Mouse (Mus musculus) forebrain, embryonic 14.5 days (tissue): Measurements from ENCODE around the gene Ifit3. TPM values are rescaled to one million over a fixed set of nuclear protein-coding genes. Genes with fewer than 3 reads are reported as not detected.

Experiments used
- ATAC-seq: fragments of 200-750 bp; cut with Nextera tagmentation; 2 replicates; pipeline ENCODE4 v1.8.0; 2017; ENCODE audit warnings: mild to moderate bottlenecking, moderate library complexity
- DNase-seq: peaks from one replicate; pipeline ENCODE4 v3.0.0-alpha.2; 2015; ENCODE audit warnings: low spot score
- H3K27ac ChIP-seq: fragments of 300-500 bp; sonication (generic); 2 replicates; pipeline ENCODE4 v1.5.1; 2014; ENCODE audit warnings: low read depth, mild to moderate bottlenecking, control low read depth, low read length, moderate library complexity
- H3K27me3 ChIP-seq: fragments of 300-500 bp; sonication (generic); replicated peaks from 2 replicates; pipeline ENCODE4 v1.6.1; 2014; ENCODE audit warnings: low read length, control low read depth, mixed read lengths; ENCODE audit not compliant: control insufficient read depth, insufficient read depth
- H3K36me3 ChIP-seq: fragments of 300-500 bp; sonication (generic); 2 replicates; pipeline ENCODE4 v1.6.1; 2014; ENCODE audit warnings: low read length, control low read depth; ENCODE audit not compliant: control insufficient read depth, insufficient read depth
- H3K4me1 ChIP-seq: fragments of 300-500 bp; sonication (generic); 2 replicates; pipeline ENCODE4 v1.6.1; 2014; ENCODE audit warnings: antibody characterized with exemption, low read length, control low read depth; ENCODE audit not compliant: control insufficient read depth, insufficient read depth
- H3K4me2 ChIP-seq: fragments of 300-500 bp; sonication (generic); 2 replicates; pipeline ENCODE4 v1.6.1; 2014; ENCODE audit warnings: mild to moderate bottlenecking, control low read depth, low read length
- H3K4me3 ChIP-seq: fragments of 300-500 bp; sonication (generic); 2 replicates; pipeline ENCODE4 v1.5.1; 2014; ENCODE audit warnings: low read depth, low read length, control low read depth
- H3K9ac ChIP-seq: fragments of 300-500 bp; sonication (generic); 2 replicates; pipeline ENCODE4 v1.6.1; 2014; ENCODE audit warnings: mild to moderate bottlenecking, low read length, control low read depth, moderate library complexity
- H3K9me3 ChIP-seq: fragments of 300-500 bp; sonication (generic); replicated peaks from 2 replicates; pipeline ENCODE4 v1.6.1; 2016; ENCODE audit warnings: low read length, control low read depth, mixed read lengths; ENCODE audit not compliant: control insufficient read depth
- WGBS: fragments of 180-500 bp; shearing (Covaris S2); extraction: QIAGEN DNeasy Blood & Tissue Kit; methylation state at CpG from one replicate; pipeline ENCODE4 v1.1.7; 2014; 5-methylcytosine and 5-hydroxymethylcytosine counted together
- polyA plus RNA-seq: library from polyadenylated mRNA; unstranded; fragments of >200 nt; fragmentation: Nextera tagmentation; extraction: Ambion mirVana; gene quantifications from 2 replicates; pipeline ENCODE4 v1.2.1, GENCODE M21; 2014

Gene Ifit3
- polyA plus RNA-seq, 1 experiment from 2014 or later, result 1.2 TPM

GRCm38 (mm10) chr19:34554061-34554460, 29.3 kb upstream of the Ifit3 start:
- Histone ChIP-seq H3K27ac (no peak overlapping the region), H3K4me3 (no peak overlapping the region), H3K4me2 (no peak overlapping the region), H3K9ac (no peak overlapping the region), H3K36me3 (no peaks in the 10 kb centered on the region), H3K27me3 (no peaks in the 10 kb centered on the region), H3K4me1 (no peaks in the 10 kb centered on the region), H3K9me3 (no peaks in the 10 kb centered on the region)
- no peak for DNase-seq
- ATAC-seq, result no peak

GRCm38 (mm10) chr19:34556621-34557020, 26.7 kb upstream of the Ifit3 start:
- no peak overlapping the region for H3K4me2 ChIP-seq
- H3K9ac ChIP-seq, result no peak overlapping the region
- H3K4me3 ChIP-seq, result no peak overlapping the region
- no peak overlapping the region for H3K27ac ChIP-seq
- H3K27me3 ChIP-seq, result no peaks in the 10 kb centered on the region
- WGBS, result 67% methylated on average over 3 of the region's 3 CpGs
- no peaks in the 10 kb centered on the region for H3K4me1 ChIP-seq
- DNase-seq, result no peak
- ATAC-seq, result no peak
- H3K9me3 ChIP-seq, result no peaks in the 10 kb centered on the region
- no peaks in the 10 kb centered on the region for H3K36me3 ChIP-seq

DNA sequence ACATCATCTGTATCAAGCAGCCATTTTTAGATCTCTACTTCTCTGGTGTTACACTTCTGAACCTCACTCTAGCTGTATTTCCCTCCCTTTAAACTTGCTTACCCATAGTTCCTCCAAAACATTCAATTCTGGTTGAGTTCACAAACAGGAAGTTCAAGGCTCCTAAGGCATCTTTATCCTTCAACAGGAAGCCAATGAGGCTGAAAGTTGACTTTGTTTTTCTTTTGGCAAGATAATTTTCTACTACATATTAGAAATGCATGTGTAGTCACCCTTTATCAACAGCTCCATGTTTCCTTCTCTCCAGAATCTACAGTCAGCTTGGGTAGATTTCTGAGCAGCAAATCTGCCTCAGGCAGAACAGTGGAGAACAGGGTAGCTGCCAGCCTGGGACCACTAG, 20.8 kb upstream of the Ifit3 start:
- DNase-seq (no peak), ATAC-seq (no peak)
- Histone ChIP-seq H3K4me2 (no peak overlapping the region), H3K4me1 (no peaks in the 10 kb centered on the region), H3K27ac (no peak overlapping the region), H3K9me3 (no peaks in the 10 kb centered on the region), H3K27me3 (no peaks in the 10 kb centered on the region), H3K4me3 (no peak overlapping the region), H3K36me3 (no peaks in the 10 kb centered on the region), H3K9ac (no peak overlapping the region)

GRCm38 (mm10) chr19:34566178-34566784, 17.1 kb upstream of the Ifit3 start:
- WGBS, result 71% methylated on average over 1 of the region's 1 CpGs

GRCm38 (mm10) chr19:34568988-34569895, 14.1 kb upstream of the Ifit3 start:
- Histone ChIP-seq H3K27ac (no peak overlapping the region), H3K9me3 (no peaks in the 10 kb centered on the region), H3K4me2 (no peak overlapping the region), H3K4me3 (no peak overlapping the region), H3K36me3 (0 out of 2 replicates have a peak, but pooled peaks cover 3% of the 10 kb centered on the region), H3K4me1 (no peaks in the 10 kb centered on the region), H3K9ac (no peak overlapping the region), H3K27me3 (no peaks in the 10 kb centered on the region)
- DNase-seq, result no peak
- ATAC-seq, result no peak
- 90% methylated on average over 7 of the region's 7 CpGs for WGBS

More at GRCm38 (mm10) chr19:34566178-34566784, 17.1 kb upstream of the Ifit3 start:
- Histone ChIP-seq H3K4me1 (no peaks in the 10 kb centered on the region), H3K36me3 (no peaks in the 10 kb centered on the region), H3K27me3 (no peaks in the 10 kb centered on the region), H3K9me3 (no peaks in the 10 kb centered on the region), H3K27ac (no peak overlapping the region), H3K9ac (no peak overlapping the region), H3K4me3 (no peak overlapping the region), H3K4me2 (no peak overlapping the region)
- no peak for DNase-seq
- no peak for ATAC-seq

GRCm38 (mm10) chr19:34569896-34570476, 13.3 kb upstream of the Ifit3 start:
- H3K4me1 ChIP-seq, result no peaks in the 10 kb centered on the region
- WGBS, result 85% methylated on average over 4 of the region's 4 CpGs
- 0 out of 2 replicates have a peak, but pooled peaks cover 3% of the 10 kb centered on the region for H3K36me3 ChIP-seq
- no peak overlapping the region for H3K27ac ChIP-seq
- no peak for ATAC-seq
- no peaks in the 10 kb centered on the region for H3K27me3 ChIP-seq
- no peaks in the 10 kb centered on the region for H3K9me3 ChIP-seq
- no peak overlapping the region for H3K4me2 ChIP-seq
- no peak overlapping the region for H3K9ac ChIP-seq
- no peak for DNase-seq
- no peak overlapping the region for H3K4me3 ChIP-seq

DNA sequence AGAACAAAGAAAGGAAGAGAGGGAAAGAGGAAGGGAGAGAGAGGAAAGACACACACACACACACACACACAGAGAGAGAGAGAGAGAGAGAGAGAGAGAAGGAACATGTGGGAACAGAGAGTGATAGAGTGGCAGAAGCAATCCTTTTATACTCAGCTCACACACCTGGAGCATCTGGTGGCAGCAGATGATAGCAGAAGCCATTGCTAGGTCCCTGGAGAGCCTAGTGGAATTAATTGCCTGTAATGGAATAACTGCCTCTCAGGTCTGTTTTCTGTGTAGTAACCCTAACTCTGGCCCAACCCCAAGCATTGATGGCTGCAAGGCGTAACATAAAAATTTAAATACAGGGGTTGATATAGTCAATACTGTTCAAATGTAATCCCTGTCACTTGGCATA, 12.3 kb upstream of the Ifit3 start:
- Histone ChIP-seq H3K27me3 (no peaks in the 10 kb centered on the region), H3K4me3 (no peak overlapping the region), H3K9ac (no peak overlapping the region), H3K27ac (no peak overlapping the region), H3K4me2 (no peak overlapping the region), H3K36me3 (0 out of 2 replicates have a peak, but pooled peaks cover 3% of the 10 kb centered on the region), H3K4me1 (no peaks in the 10 kb centered on the region), H3K9me3 (no peaks in the 10 kb centered on the region)
- WGBS, result 91% methylated on average over 1 of the region's 1 CpGs
- DNase-seq, result no peak
- no peak for ATAC-seq

DNA sequence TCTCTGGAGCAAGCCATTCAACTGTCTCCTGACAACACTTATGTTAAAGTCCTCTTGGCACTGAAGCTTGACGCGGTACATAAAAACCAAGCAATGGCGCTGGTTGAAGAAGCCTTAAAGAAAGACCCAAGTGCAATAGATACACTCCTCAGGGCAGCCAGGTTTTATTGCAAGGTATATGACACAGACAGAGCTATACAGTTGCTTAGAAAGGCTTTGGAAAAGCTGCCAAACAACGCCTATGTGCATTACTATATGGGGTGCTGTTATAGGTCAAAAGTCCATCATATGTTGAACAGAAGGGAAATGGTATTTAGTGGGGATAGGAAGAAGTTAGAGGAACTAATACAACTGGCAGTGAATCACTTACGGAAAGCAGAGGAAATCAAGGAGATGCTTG, 9.7 kb upstream of the Ifit3 start:
- H3K36me3 ChIP-seq, result 0 out of 2 replicates have a peak, but pooled peaks cover 3% of the 10 kb centered on the region
- no peak overlapping the region for H3K27ac ChIP-seq
- no peaks in the 10 kb centered on the region for H3K27me3 ChIP-seq
- ATAC-seq, result no peak
- 95% methylated on average over 5 of the region's 5 CpGs for WGBS
- DNase-seq, result no peak
- no peak overlapping the region for H3K4me2 ChIP-seq
- H3K4me1 ChIP-seq, result no peaks in the 10 kb centered on the region
- no peaks in the 10 kb centered on the region for H3K9me3 ChIP-seq
- no peak overlapping the region for H3K4me3 ChIP-seq
- no peak overlapping the region for H3K9ac ChIP-seq

DNA sequence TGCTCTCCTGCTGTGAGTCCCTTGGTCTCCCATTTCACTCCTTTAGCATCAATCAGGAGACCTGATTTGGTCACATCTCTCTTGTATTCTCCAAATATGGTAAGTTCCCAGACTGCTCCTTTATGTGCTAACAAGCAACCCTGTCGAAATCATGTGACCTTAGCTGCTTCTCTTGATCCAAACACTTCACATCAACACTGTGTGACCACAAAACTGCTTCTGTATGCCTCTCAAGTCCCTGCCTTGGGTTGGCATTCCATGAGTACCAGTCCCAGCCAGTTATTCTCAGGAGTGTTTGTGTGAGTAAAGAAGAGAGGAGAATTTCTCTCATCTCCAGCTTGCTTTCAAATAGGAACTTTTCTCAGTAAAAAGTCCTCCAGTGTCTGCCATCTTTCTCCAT, 6.2 kb upstream of the Ifit3 start:
- 66% methylated on average over 1 of the region's 1 CpGs for WGBS
- no peak overlapping the region for H3K27ac ChIP-seq
- no peak overlapping the region for H3K4me2 ChIP-seq
- 0 out of 2 replicates have a peak, but pooled peaks cover 3% of the 10 kb centered on the region for H3K36me3 ChIP-seq
- no peaks in the 10 kb centered on the region for H3K4me1 ChIP-seq
- ATAC-seq (no peak), DNase-seq (no peak)
- H3K27me3 ChIP-seq, result no peaks in the 10 kb centered on the region
- no peak overlapping the region for H3K9ac ChIP-seq
- no peak overlapping the region for H3K4me3 ChIP-seq
- no peaks in the 10 kb centered on the region for H3K9me3 ChIP-seq
